Mouse (Mus musculus) brain, embryonic 18.5 days (tissue): Measurements from ENCODE around the gene M6pr.

Experiments used
- DNase-seq: peaks from one replicate; pipeline ENCODE4 v3.0.0-alpha.2; 2012; ENCODE audit warnings: low read depth, low spot score

The M6pr gene

DNA sequence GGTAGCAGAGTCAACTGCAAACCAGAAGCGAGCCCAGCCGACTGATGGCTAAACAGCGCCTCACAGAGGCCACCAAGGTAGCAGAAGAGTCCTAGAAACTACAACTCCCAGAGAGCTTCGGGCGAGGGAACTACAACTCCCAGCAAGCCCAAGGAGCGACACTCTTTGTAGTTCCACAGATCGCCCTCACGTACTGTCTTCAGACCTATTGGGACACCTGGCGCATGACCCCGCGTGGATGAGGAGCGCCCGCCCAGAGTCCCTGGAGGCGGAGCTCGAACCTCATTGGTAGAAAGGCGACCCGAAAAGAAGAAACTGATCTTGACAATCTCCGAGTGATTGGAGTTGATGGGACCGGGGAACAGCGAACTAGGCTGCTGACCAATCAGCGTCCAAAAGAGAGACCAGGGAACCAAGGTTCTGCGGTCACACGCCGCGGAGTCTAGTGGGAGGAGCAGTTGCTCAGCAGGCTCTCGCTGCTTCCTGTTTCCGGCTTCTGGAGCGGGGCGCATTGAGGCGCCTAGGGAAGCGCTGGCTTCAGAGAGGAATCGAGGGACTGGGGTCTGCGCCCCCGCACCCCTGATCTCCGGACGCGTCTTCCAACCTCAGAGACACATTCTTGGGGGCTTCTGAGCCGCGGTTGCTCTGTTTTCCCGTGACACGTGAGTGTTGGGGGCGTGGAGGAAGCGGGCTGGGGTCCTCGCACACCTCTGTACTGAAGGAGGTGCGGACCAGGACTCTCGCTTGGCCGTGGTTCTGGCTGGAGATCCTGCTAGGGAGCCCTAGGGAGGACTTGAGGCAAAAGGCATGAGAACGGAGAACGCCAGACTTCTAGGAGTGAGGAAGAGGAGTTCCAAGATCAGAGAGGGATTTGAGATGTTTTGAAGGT, at the start of gene M6pr:
M6pr (plus strand) TSS at position 216 of the 889 bp plus-strand sequence.
- peak; percentile 97 for DNase-seq

DNA sequence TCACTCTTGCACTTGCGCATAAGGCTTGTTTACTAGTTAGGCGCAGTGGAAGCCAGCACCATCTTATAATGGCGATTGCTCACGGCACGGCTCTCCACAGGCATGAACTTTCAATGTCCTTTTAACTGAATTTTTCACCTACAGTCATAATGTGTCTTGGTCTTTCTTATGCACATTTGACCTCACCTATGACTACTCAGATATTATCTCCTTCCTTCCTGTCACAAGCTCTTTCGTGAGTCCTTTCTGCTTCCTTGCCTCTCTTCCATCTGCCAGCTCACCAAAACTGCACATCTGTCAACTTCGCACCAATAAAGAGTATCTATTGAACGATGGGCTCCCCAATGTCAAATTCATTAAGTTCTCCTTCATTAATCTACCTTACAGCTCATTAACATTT, 46.0 kb upstream of the M6pr start:
- DNase-seq: no peak

DNA sequence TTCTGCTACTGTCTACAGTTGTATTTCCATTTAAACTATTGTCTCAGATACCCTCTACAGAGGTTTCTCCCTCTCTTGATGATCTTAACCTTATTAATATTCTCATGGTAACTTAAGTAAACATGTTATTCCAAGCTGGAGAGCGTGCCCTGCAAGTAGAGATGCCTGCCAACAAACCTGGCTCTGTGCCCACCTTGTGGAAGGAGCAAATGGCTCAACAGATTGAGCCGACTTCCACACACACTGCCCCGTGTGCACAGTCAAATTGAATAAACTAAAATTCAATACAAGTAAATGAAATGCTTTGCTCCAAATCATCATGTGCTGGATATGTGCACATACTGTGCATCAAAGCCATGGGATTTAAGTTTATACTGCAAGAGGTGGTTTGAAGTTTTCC, 40.0 kb upstream of the M6pr start:
- DNase-seq: peak; percentile 60

DNA sequence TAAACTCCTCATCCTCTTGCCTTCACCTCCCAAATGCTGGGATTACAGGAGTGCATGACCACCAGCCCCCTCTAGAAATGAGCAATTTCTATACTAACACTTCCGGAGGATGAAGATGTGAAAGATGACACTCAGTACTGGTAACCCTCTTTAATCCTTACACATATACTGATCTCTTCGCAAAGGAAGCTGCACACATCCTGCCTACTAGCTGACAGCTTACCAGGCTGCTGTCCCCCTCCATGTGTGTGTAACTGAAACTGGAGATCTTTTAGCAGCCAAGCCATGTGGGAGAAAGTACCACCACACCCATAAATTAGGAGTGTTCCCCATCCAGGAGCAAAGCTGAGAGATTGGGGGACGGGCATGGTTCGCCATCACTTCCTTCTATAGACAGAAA, 39.4 kb upstream of the M6pr start:
- DNase-seq: no peak

DNA sequence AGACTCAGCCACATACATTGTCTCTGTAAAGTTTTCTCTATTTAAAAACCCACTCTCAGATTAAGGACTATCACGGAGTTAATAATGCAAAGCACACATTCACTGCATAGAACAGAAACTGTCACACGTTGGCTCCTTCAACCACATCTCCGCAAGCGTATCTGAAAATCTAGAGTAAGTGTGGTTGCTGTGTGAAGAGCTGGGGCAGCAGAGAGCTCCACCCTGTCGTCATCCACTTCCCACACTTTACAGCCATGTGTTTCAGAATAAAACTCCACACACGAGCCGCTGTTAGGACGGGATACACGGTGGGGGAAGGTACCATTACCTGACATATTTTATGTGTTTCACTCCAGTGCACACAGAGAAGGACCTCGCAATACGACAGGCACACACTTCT, 38.4 kb upstream of the M6pr start:
- DNase-seq: no peak

DNA sequence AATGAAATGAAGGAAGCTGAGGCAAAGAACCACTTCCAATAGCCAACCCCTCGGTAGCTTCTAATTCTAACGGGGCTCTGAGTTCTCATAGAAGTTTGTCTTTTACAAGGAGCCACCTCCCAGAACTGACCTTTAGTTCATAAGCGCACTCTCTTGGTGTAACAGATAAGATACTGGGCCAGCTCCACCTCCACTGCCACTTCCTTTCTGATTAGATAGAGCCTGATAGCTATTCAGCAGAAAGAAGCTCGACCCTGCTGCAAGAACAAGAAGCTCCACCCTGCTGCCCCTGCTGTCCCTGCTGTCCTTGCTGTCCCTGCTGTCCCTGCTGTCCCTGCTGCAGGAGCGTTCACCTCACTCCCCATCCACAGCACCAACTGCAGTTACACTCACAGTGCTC, 34.0 kb upstream of the M6pr start:
- DNase-seq: no peak

DNA sequence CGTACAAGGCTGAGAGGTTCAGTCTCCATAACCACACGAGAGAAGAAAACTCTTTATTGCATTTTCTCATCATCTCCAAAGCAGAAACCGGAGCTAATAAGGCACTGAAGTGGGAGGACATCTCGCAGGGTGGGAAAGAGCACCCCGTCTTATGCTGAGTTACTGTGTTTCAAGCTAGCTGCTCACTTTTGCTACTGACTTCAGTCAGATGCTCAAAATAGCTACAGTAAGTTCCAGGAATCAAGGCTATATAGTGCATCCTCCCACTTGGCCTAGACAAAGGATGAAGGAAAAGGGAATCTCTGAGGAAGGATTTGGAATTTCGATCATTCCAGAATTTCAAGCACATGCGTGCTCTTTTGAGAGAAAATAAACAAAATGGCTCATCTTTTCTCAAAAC, 32.0 kb upstream of the M6pr start:
- no peak for DNase-seq

DNA sequence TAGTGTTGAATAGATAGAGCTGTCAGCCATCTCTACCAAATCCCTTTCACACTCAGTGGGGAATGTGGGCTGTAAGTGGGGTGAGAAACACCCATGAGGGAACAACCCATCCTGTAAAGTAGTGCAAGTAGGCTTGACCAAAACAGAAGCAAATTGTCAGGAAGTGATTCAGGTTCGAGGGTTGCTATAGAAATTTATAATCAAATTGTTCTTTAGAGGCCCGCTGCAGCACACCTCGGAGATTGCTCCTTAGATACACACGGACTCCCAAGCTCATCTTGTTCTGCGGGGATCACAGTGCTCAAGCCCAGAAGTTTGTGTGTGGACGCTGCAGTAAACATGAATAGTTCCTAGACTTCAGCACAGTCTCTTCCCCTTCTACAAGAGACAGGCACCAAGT, 25.7 kb upstream of the M6pr start, which contains the start of gene Klrg1:
Klrg1 (minus strand) TSS at position 101 of the 400 bp plus-strand sequence.
- no peak for DNase-seq

DNA sequence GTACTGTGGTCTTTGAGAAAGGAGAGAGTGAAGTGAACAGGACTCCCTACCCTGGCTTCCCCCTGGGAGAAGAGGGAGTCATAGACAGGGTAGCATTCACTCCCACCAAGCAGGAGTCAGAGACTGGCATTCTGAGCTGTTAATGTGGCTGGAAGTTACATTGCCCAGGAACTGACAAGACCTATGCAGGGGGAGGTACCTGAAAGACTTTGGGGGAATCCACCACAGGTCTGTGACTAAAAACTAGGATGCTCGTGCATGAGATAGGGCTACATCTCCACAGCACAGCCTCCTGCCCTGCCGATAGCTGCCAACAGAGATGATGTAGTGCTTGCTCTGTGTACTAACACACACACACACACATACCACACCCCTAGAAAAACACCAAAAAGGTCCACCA, 25.1 kb upstream of the M6pr start:
- no peak for DNase-seq

DNA sequence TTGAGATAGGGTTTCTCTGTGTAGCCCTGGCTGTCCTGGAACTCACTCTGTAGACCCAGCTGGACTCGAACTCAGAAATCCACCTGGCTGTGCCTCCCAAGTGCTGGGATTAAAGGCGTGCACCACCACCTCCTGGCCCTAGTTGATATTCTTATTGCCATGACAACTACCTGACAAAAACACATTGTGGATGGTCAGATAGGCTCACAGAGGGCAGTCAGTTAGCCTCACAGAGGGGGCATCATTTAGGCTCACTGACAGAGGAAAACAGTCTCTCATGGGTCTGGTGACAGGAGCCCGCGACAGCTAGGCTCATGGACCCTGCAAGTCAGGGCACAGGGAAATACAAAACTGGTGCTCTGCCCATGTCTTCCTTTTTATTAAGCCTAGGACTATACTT, 24.2 kb upstream of the M6pr start:
- no peak for DNase-seq

DNA sequence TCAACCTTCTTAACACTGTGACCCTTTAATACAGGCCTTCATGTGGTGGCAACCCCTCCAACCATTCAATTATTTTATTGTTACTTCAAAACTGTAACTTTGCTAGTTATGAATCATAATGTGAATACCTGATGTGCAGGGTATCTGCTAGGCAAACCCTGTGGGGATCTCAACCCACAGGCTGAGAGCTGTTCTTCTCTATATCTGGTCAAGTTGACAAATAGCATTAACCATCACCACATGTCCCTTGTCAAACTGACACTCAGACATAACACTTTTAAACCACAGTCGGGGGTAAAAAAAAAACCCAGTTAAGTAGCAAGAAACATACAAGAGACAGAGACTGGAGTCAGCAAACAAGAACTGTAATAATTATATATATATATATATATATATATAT, 23.7 kb upstream of the M6pr start:
- no peak for DNase-seq

DNA sequence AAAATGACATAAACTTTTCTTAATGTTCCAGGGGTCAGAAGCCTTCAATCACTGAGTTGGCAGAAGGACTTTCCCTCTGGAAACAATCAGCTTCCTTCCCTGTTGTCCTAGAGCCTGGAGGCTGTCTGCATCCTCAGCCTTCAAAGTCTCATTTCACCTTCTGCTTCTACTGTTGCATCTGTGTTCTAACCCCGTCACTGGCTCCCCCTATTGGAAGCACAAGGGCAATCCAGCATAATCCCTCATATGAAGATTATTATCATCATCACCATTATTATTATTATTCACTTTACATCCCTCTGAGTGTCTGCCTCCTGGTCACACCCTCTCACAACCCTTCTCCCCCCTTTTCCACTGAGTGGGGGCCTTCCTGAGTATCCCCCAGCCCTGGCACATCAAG, 20.3 kb upstream of the M6pr start:
- DNase-seq: no peak

DNA sequence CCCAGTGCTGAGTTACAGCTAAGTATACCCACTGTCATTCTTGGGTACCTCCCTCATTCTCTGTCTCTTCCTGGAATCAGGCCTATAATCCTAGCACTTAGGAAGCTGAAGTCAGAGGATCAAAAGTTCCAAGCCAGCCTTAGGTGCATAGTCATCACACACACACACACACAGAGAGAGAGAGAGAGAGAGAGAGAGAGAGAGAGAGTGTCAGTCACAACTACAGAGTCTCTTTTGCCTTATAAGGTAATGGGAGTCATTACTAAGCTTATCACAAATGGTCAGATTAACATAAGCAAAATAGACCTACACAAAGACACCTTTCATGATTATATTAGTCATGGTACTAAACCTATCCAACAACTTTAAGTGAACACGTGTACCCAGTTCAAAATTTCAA, 19.2 kb upstream of the M6pr start:
- DNase-seq: no peak

DNA sequence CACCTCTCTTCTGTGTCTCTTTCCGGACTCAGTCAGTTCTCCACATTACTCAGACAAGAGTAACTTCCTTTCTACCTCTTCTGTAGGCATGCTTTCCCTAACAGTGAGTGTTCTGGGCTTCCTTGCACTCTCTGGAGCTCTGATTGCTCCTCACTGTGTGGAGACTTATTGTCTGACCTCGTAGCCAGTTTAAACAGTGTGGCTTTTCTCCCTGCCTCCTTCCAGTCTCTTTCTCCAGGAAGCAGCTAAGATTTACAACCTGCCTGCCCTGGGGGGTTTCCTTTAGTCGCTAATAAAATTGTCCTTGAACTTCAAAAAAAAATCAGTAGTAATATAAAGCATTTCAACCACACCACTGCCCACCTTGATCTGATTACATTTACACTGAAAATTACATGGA, 18.3 kb upstream of the M6pr start:
- DNase-seq: no peak

DNA sequence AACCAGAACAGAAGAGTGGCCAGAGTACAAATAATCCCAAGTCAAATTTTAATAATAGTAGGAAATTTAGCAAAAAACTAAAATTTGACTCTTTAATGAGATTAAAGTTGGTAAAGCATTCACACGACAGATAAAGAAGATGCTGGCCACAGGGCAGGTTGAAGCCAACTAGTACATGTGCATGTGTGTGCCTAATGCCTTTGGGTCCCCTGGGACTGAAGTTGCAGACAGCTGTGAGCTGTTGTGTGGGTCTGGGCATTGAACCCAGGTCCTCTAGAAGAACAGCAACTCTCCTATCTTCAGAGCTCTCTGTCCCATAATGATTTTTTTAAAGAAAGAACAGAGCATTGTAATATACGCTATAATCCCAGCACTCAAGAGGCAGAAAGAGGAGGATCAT, 17.3 kb upstream of the M6pr start:
- no peak for DNase-seq

DNA sequence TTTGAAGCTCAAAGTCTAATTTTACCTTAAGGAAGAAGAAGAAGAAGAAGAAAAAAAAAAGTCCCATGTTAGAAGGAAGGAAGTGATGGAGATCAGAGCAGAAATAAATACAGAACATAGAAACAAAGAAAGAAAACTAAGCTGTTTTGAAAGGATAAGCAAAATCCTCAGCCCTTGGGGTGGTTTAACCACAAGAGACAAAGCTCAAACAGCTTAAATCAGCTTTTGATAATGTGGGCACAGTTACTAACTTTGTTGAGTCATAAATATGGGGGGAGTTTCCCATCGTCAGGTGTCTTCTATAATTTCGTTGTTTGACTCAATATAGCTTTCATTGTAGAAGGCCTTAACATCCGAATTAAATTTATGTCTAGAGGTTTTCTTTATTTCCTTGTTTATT, 16.8 kb upstream of the M6pr start:
- no peak for DNase-seq

DNA sequence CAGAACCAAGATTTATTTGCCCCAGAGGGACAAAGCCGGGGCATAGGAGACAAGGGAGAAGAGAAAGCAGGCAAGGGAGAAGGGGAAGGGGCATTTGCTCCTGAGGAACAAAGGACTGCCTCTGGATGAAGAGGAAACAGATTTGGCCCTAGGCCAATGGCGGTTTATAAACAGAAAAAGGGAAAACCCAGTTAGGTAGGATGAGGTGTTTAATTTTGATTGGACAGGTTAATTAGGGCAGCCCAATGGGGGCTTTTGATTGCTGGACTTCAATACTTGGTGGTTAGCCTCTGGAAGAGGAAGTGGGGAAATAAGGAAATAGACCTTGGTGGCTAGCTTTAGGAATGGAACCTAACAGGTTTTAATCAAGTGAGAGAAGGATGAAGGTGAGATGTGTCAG, 16.3 kb upstream of the M6pr start:
- no peak for DNase-seq

DNA sequence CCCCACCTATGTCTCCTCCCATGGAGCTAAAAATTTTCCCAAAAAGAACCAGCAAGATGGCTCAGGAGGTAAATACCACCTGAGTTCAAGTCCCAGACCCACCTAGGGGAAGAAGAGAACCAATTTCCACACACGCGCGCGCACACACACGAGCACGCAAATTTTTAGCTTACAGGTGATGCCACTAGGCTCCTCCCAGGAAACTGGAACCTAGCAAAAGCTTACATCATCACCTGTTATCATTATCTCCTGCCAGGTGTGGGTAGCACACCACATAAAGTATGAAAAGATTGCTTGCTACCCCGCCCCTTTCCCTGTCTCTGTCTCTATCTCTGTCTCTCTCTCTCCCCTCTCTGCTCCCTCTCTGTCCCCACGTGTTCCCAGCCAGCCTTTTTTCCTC, 15.4 kb upstream of the M6pr start:
- no peak for DNase-seq

DNA sequence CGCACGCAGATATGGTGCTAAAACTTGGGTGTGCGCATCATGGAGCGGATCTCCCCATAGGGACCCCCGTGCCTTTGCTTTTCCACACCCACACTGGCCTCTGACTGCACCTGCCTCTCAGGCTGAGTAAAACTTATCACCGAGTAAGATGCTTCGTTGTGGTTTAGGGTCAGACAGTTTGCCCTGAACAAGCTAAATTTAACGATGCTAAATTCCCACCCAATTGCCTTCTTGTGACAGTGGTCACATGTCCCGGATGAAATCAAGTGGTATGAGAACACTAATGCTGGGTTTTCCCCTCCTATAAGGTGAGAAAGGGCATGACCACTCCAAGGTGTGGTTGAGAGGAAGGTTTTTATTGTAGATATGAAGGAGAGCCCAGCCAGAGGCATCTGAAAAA, 14.7 kb upstream of the M6pr start:
- DNase-seq: no peak

DNA sequence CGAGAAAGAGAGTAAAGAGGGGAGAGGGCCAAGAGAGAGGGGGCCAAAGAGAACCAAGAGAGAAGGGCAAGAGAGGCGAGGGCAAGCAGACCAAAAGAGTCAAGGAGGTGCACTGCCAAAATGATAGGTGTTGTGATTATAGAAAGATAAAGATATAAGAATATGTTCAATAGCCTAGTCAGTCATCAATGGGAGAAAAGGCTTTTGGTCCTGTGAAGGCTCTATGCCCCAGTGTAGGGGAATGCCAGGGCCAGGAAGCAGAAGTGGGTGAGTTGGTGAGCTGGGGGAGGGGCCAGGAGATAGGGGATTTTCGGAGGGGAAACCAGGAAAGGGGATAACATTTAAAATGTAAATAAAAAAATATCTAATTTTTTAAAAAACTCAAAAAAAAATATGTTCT, 14.2 kb upstream of the M6pr start:
- DNase-seq: no peak

DNA sequence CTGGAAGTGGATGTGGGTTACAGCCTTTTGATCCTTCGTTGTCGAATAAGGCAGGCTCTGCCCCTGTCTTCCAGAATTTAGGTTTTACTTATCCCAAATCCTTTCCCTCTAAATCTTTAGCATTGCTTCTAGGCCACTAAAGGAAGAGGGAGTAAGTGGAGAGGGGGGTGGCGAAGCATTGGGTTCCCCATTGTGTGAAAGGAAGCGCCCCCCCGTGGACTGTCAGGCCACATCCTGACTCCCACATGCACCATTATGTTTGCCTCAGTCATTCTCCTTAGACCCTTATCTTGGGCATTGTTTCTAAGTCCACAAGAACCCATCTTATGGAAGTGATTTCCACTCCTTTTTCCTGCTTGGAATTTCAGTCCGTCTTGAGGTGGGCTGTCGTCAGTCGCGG, 13.3 kb upstream of the M6pr start:
- DNase-seq: no peak

DNA sequence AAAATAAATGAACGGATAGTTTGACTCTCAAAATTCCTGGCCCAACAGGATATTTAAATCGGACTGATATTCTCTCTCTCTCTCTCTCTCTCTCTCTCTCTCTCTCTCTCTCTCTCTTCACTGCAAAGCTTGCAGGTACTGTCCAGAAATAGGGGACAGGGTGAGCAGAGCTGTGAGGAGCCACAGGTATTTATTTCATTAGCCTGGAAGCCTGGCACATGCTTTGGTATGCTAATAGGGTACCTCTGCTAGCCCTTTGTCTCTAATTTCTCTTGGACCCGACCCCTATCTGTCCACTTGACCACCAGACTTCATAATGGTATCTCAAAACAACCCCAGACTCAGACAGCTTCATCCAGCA, 11.6 kb upstream of the M6pr start:
- no peak for DNase-seq

DNA sequence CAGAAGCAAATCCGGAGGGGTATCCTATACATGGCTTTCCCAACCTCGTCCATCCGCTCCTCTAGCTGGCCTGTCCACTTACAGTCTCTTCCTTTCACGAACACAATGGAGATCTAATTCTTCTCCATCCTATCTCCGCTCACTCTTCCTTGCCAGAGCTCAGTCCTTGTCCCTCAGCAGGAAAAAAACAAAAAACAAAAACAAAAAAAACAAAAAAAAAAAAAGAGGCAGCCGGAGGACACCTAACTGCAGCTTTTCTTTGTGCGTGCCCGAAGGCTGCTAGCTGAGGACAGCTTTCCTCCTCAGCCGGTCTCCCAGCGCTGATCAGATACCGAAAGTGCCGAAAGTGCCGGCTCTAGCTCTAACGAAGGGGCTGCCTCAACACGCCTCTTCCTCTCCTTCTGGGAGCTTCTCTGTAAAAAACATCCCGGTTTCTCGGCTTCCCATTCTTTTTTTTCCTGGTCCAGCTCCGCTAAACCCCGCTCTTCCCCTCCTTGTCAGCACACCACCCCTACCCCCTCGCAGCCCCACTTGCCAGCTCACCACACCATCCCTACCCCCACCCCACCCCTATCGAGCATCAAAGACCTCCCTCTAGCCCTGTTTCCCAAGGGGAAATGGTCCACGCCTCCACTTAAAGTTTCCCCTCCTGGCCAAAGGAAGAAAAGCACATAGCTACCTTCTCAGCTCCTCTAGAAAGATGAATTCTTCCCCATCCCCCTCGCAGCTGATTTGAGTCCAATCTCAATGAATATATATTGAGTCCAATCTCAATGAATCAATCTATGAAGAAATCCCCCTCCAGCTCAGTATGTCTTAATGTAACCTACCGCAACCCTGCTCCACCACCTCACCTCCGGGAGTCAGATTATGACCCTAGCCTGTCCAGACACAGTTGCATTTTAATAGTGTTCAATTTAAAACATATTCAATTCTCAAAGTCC, 11.0 kb upstream of the M6pr start:
- no peak for DNase-seq
